Mouse (Mus musculus) hindbrain, embryonic 13.5 days (tissue): ENCODE results near the gene Egflam. TPM values are rescaled to one million over a fixed set of nuclear protein-coding genes. Genes with fewer than 3 reads are reported as not detected.

Source experiments
- ATAC-seq: fragments of 200-750 bp; cut with Nextera tagmentation; 2 replicates; pipeline ENCODE4 v1.8.0; 2017; ENCODE audit warnings: moderate TSS enrichment; ENCODE audit not compliant: low FRiP score
- H3K27ac ChIP-seq: fragments of 300-500 bp; sonication (generic); 2 replicates; pipeline ENCODE4 v1.5.1; 2015; ENCODE audit warnings: inconsistent platforms, mild to moderate bottlenecking, moderate library complexity
- H3K27me3 ChIP-seq: fragments of 300-500 bp; sonication (generic); 2 replicates; pipeline ENCODE4 v1.6.1; 2015; ENCODE audit warnings: mild to moderate bottlenecking, inconsistent platforms
- H3K36me3 ChIP-seq: fragments of 300-500 bp; sonication (generic); 2 replicates; pipeline ENCODE4 v1.6.1; 2015; ENCODE audit warnings: mild to moderate bottlenecking, inconsistent platforms
- H3K4me1 ChIP-seq: fragments of 300-500 bp; sonication (generic); replicated peaks from 2 replicates; pipeline ENCODE4 v1.6.1; 2015; ENCODE audit warnings: inconsistent platforms
- H3K4me2 ChIP-seq: fragments of 300-500 bp; sonication (generic); 2 replicates; pipeline ENCODE4 v1.6.1; 2015; ENCODE audit warnings: inconsistent platforms, mild to moderate bottlenecking, moderate library complexity
- H3K4me3 ChIP-seq: fragments of 300-500 bp; sonication (generic); 2 replicates; pipeline ENCODE4 v1.5.1; 2015; ENCODE audit warnings: mild to moderate bottlenecking, inconsistent platforms
- H3K9ac ChIP-seq: fragments of 300-500 bp; sonication (generic); 2 replicates; pipeline ENCODE4 v1.6.1; 2015; ENCODE audit warnings: mild to moderate bottlenecking, inconsistent platforms
- H3K9me3 ChIP-seq: fragments of 300-500 bp; sonication (generic); 2 replicates; pipeline ENCODE4 v1.6.1; 2016; ENCODE audit warnings: inconsistent platforms
- WGBS: fragments of 180-500 bp; shearing (Covaris S2); methylation state at CpG from one replicate; pipeline ENCODE4 v1.1.7; 2015; 5-methylcytosine and 5-hydroxymethylcytosine counted together
- polyA plus RNA-seq: library from polyadenylated mRNA; unstranded; fragments of >200 nt; fragmentation: Nextera tagmentation; extraction: Ambion mirVana; gene quantifications from 2 replicates; pipeline ENCODE4 v1.2.1, GENCODE M21; 2015

Egflam gene
- polyA plus RNA-seq, 1 experiment from 2014 or later = 13.7 TPM

GRCm38 (mm10) chr15:7157658-7158057 lies 240.5 kb downstream of the Egflam start:
- no peak overlapping the region for H3K4me3 ChIP-seq
- no peaks in the 10 kb centered on the region for H3K9me3 ChIP-seq
- peaks cover 30% of the 10 kb centered on the region for H3K36me3 ChIP-seq
- no peak overlapping the region for H3K4me2 ChIP-seq
- H3K27me3 ChIP-seq = no peaks in the 10 kb centered on the region
- no peak overlapping the region for H3K27ac ChIP-seq
- peaks cover 13% of the 10 kb centered on the region for H3K4me1 ChIP-seq
- 95% methylated on average over 6 of the region's 6 CpGs for WGBS
- no peak overlapping the region for H3K9ac ChIP-seq
- no peak for ATAC-seq
